Mouse (Mus musculus) embryonic fibroblast, embryonic 13.5 days (primary cell): Measurements from ENCODE around the gene Txndc15.

ENCODE experiments used
- CTCF ChIP-seq: IDR thresholded peaks from 2 replicates; pipeline ENCODE4 v1.5.1; 2011; ENCODE audit warnings: mild to moderate bottlenecking, control low read depth, low read length, moderate library complexity, borderline replicate concordance; ENCODE audit not compliant: insufficient read depth
- POLR2A ChIP-seq: IDR thresholded peaks from 2 replicates; pipeline ENCODE4 v1.6.1; 2011; ENCODE audit warnings: low read depth, mild to moderate bottlenecking, control low read depth, low read length, moderate library complexity

GRCm38 (mm10) chr13:55672711-55673110 is 41.7 kb upstream of the Txndc15 start:
- TF ChIP-seq POLR2A (no peak), CTCF (no peak)
